ENCODE assay signal across 10 mouse cellular contexts in genomic region chr19:41152016-41152370, GRCm38 (mm10). TPM values are rescaled to one million over a fixed set of nuclear protein-coding genes. Genes with fewer than 3 reads are reported as not detected.
"Had no signal": no experiment of that assay in that cellular context is flagged by ENCODE, and none has a peak within 500 bp of the region (broad histone marks: within the 10 kb centered on the region; RNA-seq: fewer than 3 reads in every experiment).

No protein-coding gene starts in this region.

- H3K4me3 ChIP-seq: liver, embryonic 12.5 days; midbrain, embryonic 10.5 days; myocyte; neural tube, embryonic 15.5 days had no signal

- DNase-seq: left cerebral cortex, postnatal 4 days; right cerebral cortex, postnatal 25 days; thymus, postnatal 4 days had no signal

- H3K36me3 ChIP-seq: liver, embryonic 12.5 days; midbrain, embryonic 10.5 days; neural tube, embryonic 15.5 days had no signal

- H3K27ac ChIP-seq: liver, embryonic 12.5 days; midbrain, embryonic 10.5 days; neural tube, embryonic 15.5 days had no signal

- H3K9ac ChIP-seq: liver, embryonic 12.5 days; lung, embryonic 14.5 days; neural tube, embryonic 15.5 days had no signal

- H3K27me3 ChIP-seq: liver, embryonic 12.5 days; neural tube, embryonic 15.5 days had no signal

- H3K9me3 ChIP-seq: liver, embryonic 12.5 days; midbrain, embryonic 10.5 days had no signal

- H3K4me1 ChIP-seq: liver, embryonic 12.5 days; midbrain, embryonic 10.5 days had no signal

- H3K4me2 ChIP-seq: liver, embryonic 12.5 days; lung, embryonic 14.5 days; neural tube, embryonic 15.5 days had no signal

- ATAC-seq: liver, embryonic 12.5 days had no signal

RNA-seq across cellular contexts. Expression of gene Tll2, which starts 54.6 kb away (rescaled TPM):
- total RNA-seq: megakaryocyte, adult 5-6 weeks had no signal
- polyA plus RNA-seq: liver, embryonic 12.5 days; liver, embryonic 16.5 days; myocyte had no signal
